Mouse (Mus musculus): Measurements from ENCODE around the gene Wdr95. TPM values are rescaled to one million over a fixed set of nuclear protein-coding genes. Genes with fewer than 3 reads are reported as not detected.

Wdr95 gene
- total and polyA plus RNA-seq, 2 experiments, result not detected

- H3K4me1 ChIP-seq (ENCODE audit: control insufficient read depth, insufficient read depth, low read length), result no peaks in the 10 kb centered on the region
- WGBS, result 86% methylated on average over 23 of the region's 23 CpGs
- no peaks in the 10 kb centered on the region for H3K36me3 ChIP-seq (ENCODE audit: control insufficient read depth, insufficient read depth, low read length)
- no peaks in the 10 kb centered on the region for H3K79me2 ChIP-seq (ENCODE audit: control insufficient read depth, insufficient read depth, low read length)
- H3K27ac ChIP-seq (replicated peaks; ENCODE audit: insufficient read depth, low read depth, low read length), result no peak overlapping the region
- H3K27me3 ChIP-seq (ENCODE audit: control insufficient read depth, insufficient read depth, low read length), result no peaks in the 10 kb centered on the region
- no peak overlapping the region for H3K9ac ChIP-seq (ENCODE audit: low read depth, low read length)
- no peak overlapping the region for H3K4me3 ChIP-seq (ENCODE audit: insufficient read depth, low read depth, low read length)
- no peak for TF ChIP-seq CTCF (IDR thresholded peaks at IDR 0.05; ENCODE audit: low read depth, low read length)
- TF ChIP-seq POLR2A (IDR thresholded peaks at IDR 0.05; ENCODE audit: extremely low read depth, insufficient read depth, low read length), result no peak
- DNase-seq (ENCODE audit: extremely low read depth, low read depth, low spot score), result no peak
Observed at GRCm38 (mm10) chr5:149503423-149504175, 24.9 kb upstream of the Wdr95 start.

GRCm38 (mm10) chr5:149504985-149505384, 23.5 kb upstream of the Wdr95 start:
- Histone ChIP-seq H3K79me2 (ENCODE audit: control insufficient read depth, insufficient read depth, low read length) (no peaks in the 10 kb centered on the region), H3K27me3 (ENCODE audit: control insufficient read depth, insufficient read depth, low read length) (no peaks in the 10 kb centered on the region), H3K9ac (ENCODE audit: low read depth, low read length) (no peak overlapping the region), H3K27ac (replicated peaks; ENCODE audit: insufficient read depth, low read depth, low read length) (no peak overlapping the region), H3K36me3 (ENCODE audit: control insufficient read depth, insufficient read depth, low read length) (no peaks in the 10 kb centered on the region), H3K4me3 (ENCODE audit: insufficient read depth, low read depth, low read length) (no peak overlapping the region), H3K4me1 (ENCODE audit: control insufficient read depth, insufficient read depth, low read length) (no peaks in the 10 kb centered on the region)
- 75% methylated on average over 8 of the region's 8 CpGs for WGBS
- no peak for TF ChIP-seq POLR2A (IDR thresholded peaks at IDR 0.05; ENCODE audit: extremely low read depth, insufficient read depth, low read length)
- no peak for TF ChIP-seq CTCF (IDR thresholded peaks at IDR 0.05; ENCODE audit: low read depth, low read length)
- DNase-seq (ENCODE audit: extremely low read depth, low read depth, low spot score), result no peak

GRCm38 (mm10) chr5:149506033-149506432, 22.4 kb upstream of the Wdr95 start:
- no peaks in the 10 kb centered on the region for H3K79me2 ChIP-seq (ENCODE audit: control insufficient read depth, insufficient read depth, low read length)
- no peak overlapping the region for H3K4me3 ChIP-seq (ENCODE audit: insufficient read depth, low read depth, low read length)
- H3K4me1 ChIP-seq (ENCODE audit: control insufficient read depth, insufficient read depth, low read length), result no peaks in the 10 kb centered on the region
- TF ChIP-seq POLR2A (IDR thresholded peaks at IDR 0.05; ENCODE audit: extremely low read depth, insufficient read depth, low read length), result no peak
- no peak for TF ChIP-seq CTCF (IDR thresholded peaks at IDR 0.05; ENCODE audit: low read depth, low read length)
- H3K9ac ChIP-seq (ENCODE audit: low read depth, low read length), result no peak overlapping the region
- H3K27ac ChIP-seq (replicated peaks; ENCODE audit: insufficient read depth, low read depth, low read length), result no peak overlapping the region
- WGBS, result 94% methylated on average over 2 of the region's 2 CpGs
- H3K27me3 ChIP-seq (ENCODE audit: control insufficient read depth, insufficient read depth, low read length), result no peaks in the 10 kb centered on the region
- DNase-seq (ENCODE audit: extremely low read depth, low read depth, low spot score), result no peak
- no peaks in the 10 kb centered on the region for H3K36me3 ChIP-seq (ENCODE audit: control insufficient read depth, insufficient read depth, low read length)

GRCm38 (mm10) chr5:149508094-149509029, 20.1 kb upstream of the Wdr95 start:
- no peaks in the 10 kb centered on the region for H3K36me3 ChIP-seq (ENCODE audit: control insufficient read depth, insufficient read depth, low read length)
- H3K27me3 ChIP-seq (ENCODE audit: control insufficient read depth, insufficient read depth, low read length), result no peaks in the 10 kb centered on the region
- 78% methylated on average over 20 of the region's 20 CpGs for WGBS
- H3K4me3 ChIP-seq (ENCODE audit: insufficient read depth, low read depth, low read length), result no peak overlapping the region
- H3K79me2 ChIP-seq (ENCODE audit: control insufficient read depth, insufficient read depth, low read length), result no peaks in the 10 kb centered on the region
- H3K27ac ChIP-seq (replicated peaks; ENCODE audit: insufficient read depth, low read depth, low read length), result no peak overlapping the region
- H3K9ac ChIP-seq (ENCODE audit: low read depth, low read length), result no peak overlapping the region
- no peaks in the 10 kb centered on the region for H3K4me1 ChIP-seq (ENCODE audit: control insufficient read depth, insufficient read depth, low read length)
- DNase-seq (ENCODE audit: extremely low read depth, low read depth, low spot score), result no peak
- no peak for TF ChIP-seq POLR2A (IDR thresholded peaks at IDR 0.05; ENCODE audit: extremely low read depth, insufficient read depth, low read length)
- TF ChIP-seq CTCF (IDR thresholded peaks at IDR 0.05; ENCODE audit: low read depth, low read length), result no peak

GRCm38 (mm10) chr5:149510323-149510722, 18.2 kb upstream of the Wdr95 start:
- H3K79me2 ChIP-seq (ENCODE audit: control insufficient read depth, insufficient read depth, low read length), result no peaks in the 10 kb centered on the region
- 87% methylated on average over 13 of the region's 13 CpGs for WGBS
- H3K36me3 ChIP-seq (ENCODE audit: control insufficient read depth, insufficient read depth, low read length), result no peaks in the 10 kb centered on the region

More at GRCm38 (mm10) chr5:149510323-149510722, 18.2 kb upstream of the Wdr95 start:
- Histone ChIP-seq H3K27ac (replicated peaks; ENCODE audit: insufficient read depth, low read depth, low read length) (no peak overlapping the region), H3K4me3 (ENCODE audit: insufficient read depth, low read depth, low read length) (no peak overlapping the region), H3K4me1 (ENCODE audit: control insufficient read depth, insufficient read depth, low read length) (no peaks in the 10 kb centered on the region; the same call in 1 of the 2 replicates), H3K9ac (ENCODE audit: low read depth, low read length) (no peak overlapping the region), H3K27me3 (ENCODE audit: control insufficient read depth, insufficient read depth, low read length) (no peaks in the 10 kb centered on the region; the same call in 1 of the 2 replicates)
- DNase-seq (ENCODE audit: extremely low read depth, low read depth, low spot score), result no peak
- TF ChIP-seq POLR2A (IDR thresholded peaks at IDR 0.05; ENCODE audit: extremely low read depth, insufficient read depth, low read length) (no peak), CTCF (IDR thresholded peaks at IDR 0.05; ENCODE audit: low read depth, low read length) (no peak)

All from liver, adult 2 months (tissue).